Mouse (Mus musculus): Measurements from ENCODE around the gene Slc39a7. TPM values are rescaled to one million over a fixed set of nuclear protein-coding genes. Genes with fewer than 3 reads are reported as not detected.

The Slc39a7 gene
- polyA plus RNA-seq, 1 experiment from 2014 or later: 169 TPM

- Histone ChIP-seq H3K9ac (no peak overlapping the region), H3K4me2 (peak overlapping the region; percentile 52), H3K4me1 (peaks cover 33% of the 10 kb centered on the region)
These were observed 8.3 kb upstream of the Slc39a7 start for GRCm38 (mm10) chr17:34039562-34040450.

DNA sequence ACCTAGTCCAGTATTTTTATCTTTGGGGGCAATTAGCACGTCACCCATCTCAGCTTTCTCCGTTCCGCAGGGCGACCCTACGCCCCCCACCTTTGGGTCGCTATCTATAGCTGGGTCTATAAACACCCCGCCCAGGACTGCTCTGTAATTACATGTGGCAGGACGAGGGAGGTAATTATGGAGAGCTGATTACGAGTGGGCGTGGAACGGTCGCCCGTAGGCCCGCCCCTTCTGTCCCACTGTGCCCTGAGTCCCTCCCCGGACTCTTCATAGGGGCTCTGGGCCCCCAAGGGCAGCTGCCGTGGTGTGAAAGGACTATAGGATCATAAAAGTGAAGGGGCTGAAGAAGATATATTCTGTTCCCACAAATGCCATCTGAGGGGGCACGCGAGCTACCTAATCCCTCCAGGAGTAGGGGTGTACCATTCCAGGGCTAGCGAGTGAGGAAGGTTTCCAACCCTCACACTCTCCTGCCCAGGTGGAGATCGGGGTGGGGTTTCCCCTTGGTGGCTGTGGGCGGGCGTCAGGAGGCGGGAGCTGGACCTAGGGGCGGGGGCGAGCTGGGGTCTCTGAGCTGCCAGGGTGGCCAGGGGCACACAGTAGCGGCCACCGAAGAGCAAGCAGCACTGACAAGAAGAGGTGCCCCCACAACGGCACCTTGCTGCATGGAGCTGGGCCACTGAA, 7.5 kb upstream of the Slc39a7 start, which contains the start of gene Col11a2:
TSS of gene Col11a2 (plus strand) at position 560 of the 684 bp plus-strand sequence.
- H3K27me3 ChIP-seq (replicated peaks): 0 out of 2 replicates have a peak, but pooled peaks cover 8% of the 10 kb centered on the region
- WGBS: 13% methylated on average over 28 of the region's 28 CpGs
- H3K9ac ChIP-seq: 0 out of 2 replicates have a peak within 1 kb of the TSS, but pooled peaks have one; percentile 9
- H3K4me2 ChIP-seq: peak within 1 kb of the TSS; percentile 52
- peak; percentile 6; the same call in 1 of the 2 replicates for ATAC-seq (ENCODE audit: insufficient read depth, low FRiP score, low read depth)
- no peaks in the 10 kb centered on the region for H3K9me3 ChIP-seq
- peaks cover 33% of the 10 kb centered on the region for H3K4me1 ChIP-seq
- peaks cover 28% of the 10 kb centered on the region for H3K36me3 ChIP-seq
- peak within 1 kb of the TSS; percentile 15 for H3K4me3 ChIP-seq (replicated peaks)
- no peak within 1 kb of the TSS for H3K27ac ChIP-seq

More at GRCm38 (mm10) chr17:34039562-34040450, 8.3 kb upstream of the Slc39a7 start:
- Histone ChIP-seq H3K9me3 (no peaks in the 10 kb centered on the region), H3K36me3 (peaks cover 24% of the 10 kb centered on the region), H3K4me3 (replicated peaks) (no peak overlapping the region), H3K27me3 (replicated peaks) (0 out of 2 replicates have a peak, but pooled peaks cover 8% of the 10 kb centered on the region), H3K27ac (no peak overlapping the region)
- WGBS: 23% methylated on average over 17 of the region's 17 CpGs
- no peak for ATAC-seq (ENCODE audit: insufficient read depth, low FRiP score, low read depth)

DNA sequence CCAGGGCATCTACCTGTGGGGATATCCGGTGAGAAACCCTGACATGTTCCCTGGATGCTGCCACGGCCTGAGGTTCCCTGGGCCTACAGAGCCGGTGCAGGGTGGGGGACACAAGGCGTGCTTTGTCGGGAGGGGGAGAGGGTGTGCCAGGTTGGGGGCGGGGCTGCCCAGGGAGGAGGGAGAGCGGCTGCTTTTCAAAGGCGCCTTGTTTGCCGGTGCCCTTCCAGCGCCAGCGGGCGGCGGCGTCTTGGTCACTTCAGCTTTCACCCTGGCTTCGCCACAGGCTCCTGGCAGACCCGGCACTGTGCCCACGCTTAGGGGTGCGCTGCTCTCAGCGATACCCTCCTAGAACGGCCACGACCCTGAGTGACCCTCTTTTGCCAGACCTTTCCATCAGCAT, 7.0 kb upstream of the Slc39a7 start:
- Histone ChIP-seq H3K9ac (no peak overlapping the region), H3K4me1 (peaks cover 39% of the 10 kb centered on the region), H3K4me2 (peak overlapping the region; percentile 52), H3K9me3 (no peaks in the 10 kb centered on the region), H3K4me3 (replicated peaks) (peak overlapping the region; percentile 15; the same call in 1 of the 2 replicates), H3K27ac (no peak overlapping the region), H3K27me3 (replicated peaks) (0 out of 2 replicates have a peak, but pooled peaks cover 8% of the 10 kb centered on the region), H3K36me3 (peaks cover 30% of the 10 kb centered on the region)
- ATAC-seq (ENCODE audit: insufficient read depth, low FRiP score, low read depth): peak; percentile 15; the same call in 1 of the 2 replicates
- WGBS: 21% methylated on average over 21 of the region's 21 CpGs

DNA sequence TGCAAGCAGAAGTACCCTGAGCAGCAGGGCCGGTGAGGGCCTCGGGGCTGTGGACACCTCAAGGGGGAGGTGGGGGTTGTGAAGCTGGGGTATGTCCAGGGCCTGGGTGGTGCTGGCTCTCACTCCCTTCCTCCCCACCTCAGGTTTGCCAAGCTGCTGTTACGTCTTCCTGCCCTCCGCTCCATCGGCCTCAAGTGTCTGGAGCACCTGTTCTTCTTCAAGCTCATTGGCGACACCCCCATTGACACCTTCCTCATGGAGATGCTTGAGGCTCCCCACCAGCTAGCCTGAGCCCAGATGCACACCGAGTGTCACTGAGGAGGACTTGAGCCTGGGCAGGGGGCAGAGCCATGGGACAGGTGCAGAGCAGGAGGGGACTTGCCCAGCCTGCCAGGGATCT, 5.8 kb upstream of the Slc39a7 start:
- Histone ChIP-seq H3K36me3 (peaks cover 30% of the 10 kb centered on the region), H3K9me3 (no peaks in the 10 kb centered on the region), H3K27ac (no peak overlapping the region), H3K4me2 (no peak overlapping the region), H3K4me3 (replicated peaks) (no peak overlapping the region), H3K27me3 (replicated peaks) (0 out of 2 replicates have a peak, but pooled peaks cover 8% of the 10 kb centered on the region), H3K4me1 (peaks cover 47% of the 10 kb centered on the region), H3K9ac (no peak overlapping the region)
- ATAC-seq (ENCODE audit: insufficient read depth, low FRiP score, low read depth): no peak
- 87% methylated on average over 7 of the region's 7 CpGs for WGBS

- H3K4me2 ChIP-seq: no peak overlapping the region
- H3K4me1 ChIP-seq: peaks cover 46% of the 10 kb centered on the region
- H3K27me3 ChIP-seq (replicated peaks): 0 out of 2 replicates have a peak, but pooled peaks cover 8% of the 10 kb centered on the region
- peaks cover 30% of the 10 kb centered on the region for H3K36me3 ChIP-seq
- H3K4me3 ChIP-seq (replicated peaks): no peak overlapping the region
- no peaks in the 10 kb centered on the region for H3K9me3 ChIP-seq
- no peak overlapping the region for H3K9ac ChIP-seq
- no peak for ATAC-seq (ENCODE audit: insufficient read depth, low FRiP score, low read depth)
- WGBS: 80% methylated on average over 10 of the region's 10 CpGs
- no peak overlapping the region for H3K27ac ChIP-seq
These were observed 5.2 kb upstream of the Slc39a7 start for GRCm38 (mm10) chr17:34036647-34037046.

DNA sequence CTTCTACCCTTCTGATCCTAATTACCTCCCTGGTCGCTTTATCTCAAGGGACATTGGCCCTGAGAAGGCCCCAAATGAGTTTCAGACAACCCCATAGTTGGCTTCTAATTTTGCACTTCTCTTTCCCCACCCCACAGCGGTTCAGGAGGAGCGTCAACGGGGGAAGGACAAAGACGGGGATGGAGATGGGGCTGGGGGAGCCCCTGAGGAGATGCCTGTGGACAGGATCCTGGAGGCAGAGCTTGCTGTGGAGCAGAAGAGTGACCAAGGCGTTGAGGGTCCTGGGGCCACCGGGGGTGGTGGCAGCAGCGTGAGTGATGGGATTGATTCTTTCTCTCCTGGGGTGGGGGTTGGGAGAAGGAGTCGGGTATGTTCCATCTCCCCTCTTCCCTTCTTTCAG, 4.0 kb upstream of the Slc39a7 start:
- H3K27ac ChIP-seq: no peak overlapping the region
- no peak overlapping the region for H3K9ac ChIP-seq
- H3K4me3 ChIP-seq (replicated peaks): no peak overlapping the region
- peaks cover 39% of the 10 kb centered on the region for H3K4me1 ChIP-seq
- ATAC-seq (ENCODE audit: insufficient read depth, low FRiP score, low read depth): no peak
- 0 out of 2 replicates have a peak, but pooled peaks cover 8% of the 10 kb centered on the region for H3K27me3 ChIP-seq (replicated peaks)
- peaks cover 30% of the 10 kb centered on the region for H3K36me3 ChIP-seq
- no peaks in the 10 kb centered on the region for H3K9me3 ChIP-seq
- no peak overlapping the region for H3K4me2 ChIP-seq
- 76% methylated on average over 9 of the region's 9 CpGs for WGBS

- Histone ChIP-seq H3K9me3 (no peaks in the 10 kb centered on the region), H3K4me2 (no peak overlapping the region), H3K27me3 (replicated peaks) (no peaks in the 10 kb centered on the region), H3K9ac (no peak overlapping the region), H3K27ac (no peak overlapping the region; the same call in 1 of the 2 replicates), H3K4me1 (peaks cover 41% of the 10 kb centered on the region), H3K36me3 (peaks cover 31% of the 10 kb centered on the region), H3K4me3 (replicated peaks) (no peak overlapping the region)
- ATAC-seq (ENCODE audit: insufficient read depth, low FRiP score, low read depth): no peak
- 79% methylated on average over 10 of the region's 10 CpGs for WGBS
These were observed 2.6 kb upstream of the Slc39a7 start for GRCm38 (mm10) chr17:34034064-34034463.

DNA sequence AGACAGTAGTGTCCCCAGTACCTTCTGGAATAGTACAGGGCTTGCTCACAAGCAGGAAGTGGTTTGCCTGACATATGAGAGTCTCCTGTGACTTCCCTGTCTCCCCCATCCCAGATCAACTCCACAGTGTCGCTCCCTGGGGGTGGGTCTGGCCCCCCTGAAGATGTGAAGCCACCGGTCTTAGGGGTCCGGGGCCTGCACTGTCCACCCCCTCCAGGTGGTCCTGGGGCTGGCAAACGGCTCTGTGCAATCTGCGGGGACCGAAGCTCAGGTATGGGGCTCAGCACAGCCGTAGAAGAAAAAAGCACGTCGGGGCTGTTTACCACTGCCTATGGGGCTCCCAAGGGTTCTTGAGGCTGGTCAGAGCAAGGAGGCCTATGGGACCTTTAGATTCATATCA, 2.0 kb upstream of the Slc39a7 start:
- H3K4me3 ChIP-seq (replicated peaks): peak overlapping the region; percentile 79
- H3K4me1 ChIP-seq: peaks cover 39% of the 10 kb centered on the region
- H3K9me3 ChIP-seq: no peaks in the 10 kb centered on the region
- ATAC-seq (ENCODE audit: insufficient read depth, low FRiP score, low read depth): no peak
- peaks cover 37% of the 10 kb centered on the region for H3K36me3 ChIP-seq
- WGBS: 90% methylated on average over 9 of the region's 9 CpGs
- peak overlapping the region; percentile 81 for H3K4me2 ChIP-seq
- H3K9ac ChIP-seq: no peak overlapping the region
- no peaks in the 10 kb centered on the region for H3K27me3 ChIP-seq (replicated peaks)
- H3K27ac ChIP-seq: no peak overlapping the region

GRCm38 (mm10) chr17:34032806-34033205, 1.3 kb upstream of the Slc39a7 start:
- WGBS: 45% methylated on average over 9 of the region's 9 CpGs
- peaks cover 37% of the 10 kb centered on the region for H3K4me1 ChIP-seq
- peaks cover 40% of the 10 kb centered on the region for H3K36me3 ChIP-seq
- H3K4me2 ChIP-seq: peak overlapping the region; percentile 81
- no peaks in the 10 kb centered on the region for H3K9me3 ChIP-seq
- peak overlapping the region; percentile 94 for H3K9ac ChIP-seq
- no peak for ATAC-seq (ENCODE audit: insufficient read depth, low FRiP score, low read depth)
- H3K27me3 ChIP-seq (replicated peaks): no peaks in the 10 kb centered on the region
- peak overlapping the region; percentile 98 for H3K27ac ChIP-seq
- peak overlapping the region; percentile 79 for H3K4me3 ChIP-seq (replicated peaks)

- WGBS: under 1% methylated on average over 28 of the region's 48 CpGs
- H3K4me3 ChIP-seq (replicated peaks): peak overlapping the region; percentile 79
- ATAC-seq (ENCODE audit: insufficient read depth, low FRiP score, low read depth): peak; percentile 5; the same call in 1 of the 2 replicates
- peaks cover 34% of the 10 kb centered on the region for H3K36me3 ChIP-seq
- H3K4me2 ChIP-seq: peak overlapping the region; percentile 81
- H3K9me3 ChIP-seq: no peaks in the 10 kb centered on the region
- peak overlapping the region; percentile 98 for H3K27ac ChIP-seq
- H3K27me3 ChIP-seq (replicated peaks): no peaks in the 10 kb centered on the region
- H3K4me1 ChIP-seq: peaks cover 40% of the 10 kb centered on the region
- peak overlapping the region; percentile 94 for H3K9ac ChIP-seq
These were observed 721 bp upstream of the Slc39a7 start for GRCm38 (mm10) chr17:34032174-34032632.

- peaks cover 53% of the 10 kb centered on the region for H3K4me1 ChIP-seq
- no peak for ATAC-seq (ENCODE audit: insufficient read depth, low FRiP score, low read depth)
- 3% methylated on average over 20 of the region's 20 CpGs for WGBS
These were observed 588 bp downstream of the Slc39a7 start for GRCm38 (mm10) chr17:34030861-34031326.

More at GRCm38 (mm10) chr17:34030861-34031326, 588 bp downstream of the Slc39a7 start:
- peak overlapping the region; percentile 94 for H3K9ac ChIP-seq
- peak overlapping the region; percentile 92 for H3K4me2 ChIP-seq
- H3K9me3 ChIP-seq: no peaks in the 10 kb centered on the region
- no peaks in the 10 kb centered on the region for H3K27me3 ChIP-seq (replicated peaks)
- H3K27ac ChIP-seq: peak overlapping the region; percentile 98
- peaks cover 22% of the 10 kb centered on the region for H3K36me3 ChIP-seq
- peak overlapping the region; percentile 79 for H3K4me3 ChIP-seq (replicated peaks)
